Mouse (Mus musculus) liver, embryonic 15.5 days (tissue): ENCODE results near the gene Rabl6. TPM values are rescaled to one million over a fixed set of nuclear protein-coding genes. Genes with fewer than 3 reads are reported as not detected.

ENCODE experiments used
- ATAC-seq: fragments of 200-750 bp; cut with Nextera tagmentation; 2 replicates; pipeline ENCODE4 v1.8.0; 2017; ENCODE audit warnings: moderate number of reproducible peaks, mild to moderate bottlenecking, moderate library complexity; ENCODE audit not compliant: insufficient read depth
- H3K27ac ChIP-seq: fragments of 300-500 bp; sonication (generic); replicated peaks from 2 replicates; pipeline ENCODE4 v1.5.1; 2015; ENCODE audit warnings: mild to moderate bottlenecking, inconsistent platforms
- H3K27me3 ChIP-seq: fragments of 300-500 bp; sonication (generic); 2 replicates; pipeline ENCODE4 v1.6.1; 2015; ENCODE audit warnings: mild to moderate bottlenecking, inconsistent platforms
- H3K36me3 ChIP-seq: fragments of 300-500 bp; sonication (generic); replicated peaks from 2 replicates; pipeline ENCODE4 v1.6.1; 2015; ENCODE audit warnings: moderate library complexity, mild to moderate bottlenecking, inconsistent platforms
- H3K4me1 ChIP-seq: fragments of 300-500 bp; sonication (generic); replicated peaks from 2 replicates; pipeline ENCODE4 v1.6.1; 2015; ENCODE audit warnings: inconsistent platforms
- H3K4me2 ChIP-seq: fragments of 300-500 bp; sonication (generic); 2 replicates; pipeline ENCODE4 v1.6.1; 2015; ENCODE audit warnings: moderate library complexity, mild to moderate bottlenecking, inconsistent platforms
- H3K4me3 ChIP-seq: fragments of 300-500 bp; sonication (generic); replicated peaks from 2 replicates; pipeline ENCODE4 v1.5.1; 2015; ENCODE audit warnings: mild to moderate bottlenecking, inconsistent platforms
- H3K9ac ChIP-seq: fragments of 300-500 bp; sonication (generic); 2 replicates; pipeline ENCODE4 v1.6.1; 2015; ENCODE audit warnings: moderate library complexity, mild to moderate bottlenecking, inconsistent platforms
- H3K9me3 ChIP-seq: fragments of 300-500 bp; sonication (generic); replicated peaks from 2 replicates; pipeline ENCODE4 v1.6.1; 2016; ENCODE audit warnings: inconsistent platforms
- WGBS: fragments of 180-500 bp; shearing (Covaris S2); methylation state at CpG from one replicate; pipeline ENCODE4 v1.1.7; 2015; ENCODE audit warnings: mixed read lengths; ENCODE audit not compliant: insufficient replicate concordance; 5-methylcytosine and 5-hydroxymethylcytosine counted together
- polyA plus RNA-seq: library from polyadenylated mRNA; unstranded; fragments of >200 nt; fragmentation: Nextera tagmentation; extraction: Ambion mirVana; gene quantifications from 2 replicates; pipeline ENCODE4 v1.2.1, GENCODE M21; 2015

Gene Rabl6
- polyA plus RNA-seq, 1 experiment from 2014 or later = 21.7 TPM

GRCm38 (mm10) chr2:25574136-25574535 lies 34.2 kb downstream of the Rabl6 start:
- Histone ChIP-seq H3K4me1 (peaks cover 66% of the 10 kb centered on the region), H3K4me2 (peak overlapping the region; percentile 73), H3K9ac (peak overlapping the region; percentile 45), H3K9me3 (no peaks in the 10 kb centered on the region), H3K27ac (peak overlapping the region; percentile 46), H3K27me3 (peaks cover 39% of the 10 kb centered on the region), H3K36me3 (0 out of 2 replicates have a peak, but pooled peaks cover 5% of the 10 kb centered on the region), H3K4me3 (peak overlapping the region; percentile 62)
- 17% methylated on average over 11 of the region's 11 CpGs for WGBS
- ATAC-seq = no peak

- 0 out of 2 replicates have a peak, but pooled peaks cover 5% of the 10 kb centered on the region for H3K36me3 ChIP-seq
- H3K4me2 ChIP-seq = peak overlapping the region; percentile 73
- peaks cover 58% of the 10 kb centered on the region for H3K4me1 ChIP-seq
- H3K9ac ChIP-seq = no peak overlapping the region
- no peaks in the 10 kb centered on the region for H3K9me3 ChIP-seq
- 51% methylated on average over 2 of the region's 2 CpGs for WGBS
- H3K27me3 ChIP-seq = peaks cover 28% of the 10 kb centered on the region
- ATAC-seq = no peak
- H3K4me3 ChIP-seq = no peak overlapping the region
- no peak overlapping the region for H3K27ac ChIP-seq
Observed at GRCm38 (mm10) chr2:25573068-25573467, 35.3 kb downstream of the Rabl6 start.

- 0 out of 2 replicates have a peak, but pooled peaks cover 5% of the 10 kb centered on the region for H3K36me3 ChIP-seq
- no peak overlapping the region for H3K27ac ChIP-seq
- peaks cover 46% of the 10 kb centered on the region for H3K4me1 ChIP-seq
- H3K4me3 ChIP-seq = no peak overlapping the region
- 57% methylated on average over 4 of the region's 4 CpGs for WGBS
- no peaks in the 10 kb centered on the region for H3K9me3 ChIP-seq
- no peak for ATAC-seq
- peaks cover 10% of the 10 kb centered on the region for H3K27me3 ChIP-seq
- H3K9ac ChIP-seq = no peak overlapping the region
- H3K4me2 ChIP-seq = no peak overlapping the region
Observed at GRCm38 (mm10) chr2:25571221-25571620, 37.1 kb downstream of the Rabl6 start.

- Histone ChIP-seq H3K9me3 (no peaks in the 10 kb centered on the region), H3K27ac (no peak overlapping the region), H3K9ac (no peak overlapping the region), H3K4me1 (peaks cover 30% of the 10 kb centered on the region), H3K27me3 (no peaks in the 10 kb centered on the region), H3K4me2 (no peak overlapping the region), H3K36me3 (peaks cover 16% of the 10 kb centered on the region; the same call in 1 of the 2 replicates), H3K4me3 (no peak overlapping the region)
- WGBS = 74% methylated on average over 3 of the region's 3 CpGs
- no peak for ATAC-seq
Observed at GRCm38 (mm10) chr2:25569323-25569722, 39.0 kb downstream of the Rabl6 start.

GRCm38 (mm10) chr2:25568473-25569019 lies 39.8 kb downstream of the Rabl6 start:
- Histone ChIP-seq H3K9me3 (no peaks in the 10 kb centered on the region), H3K4me2 (no peak overlapping the region), H3K4me1 (peaks cover 22% of the 10 kb centered on the region), H3K27me3 (no peaks in the 10 kb centered on the region), H3K9ac (no peak overlapping the region), H3K36me3 (peaks cover 23% of the 10 kb centered on the region), H3K27ac (no peak overlapping the region), H3K4me3 (no peak overlapping the region)
- 72% methylated on average over 6 of the region's 6 CpGs for WGBS
- ATAC-seq = no peak

- Histone ChIP-seq H3K9me3 (no peaks in the 10 kb centered on the region), H3K4me3 (no peak overlapping the region), H3K9ac (no peak overlapping the region), H3K36me3 (peaks cover 43% of the 10 kb centered on the region), H3K27me3 (no peaks in the 10 kb centered on the region), H3K4me1 (peaks cover 19% of the 10 kb centered on the region; the same call in 1 of the 2 replicates), H3K27ac (no peak overlapping the region), H3K4me2 (no peak overlapping the region)
- no peak for ATAC-seq
- WGBS = 87% methylated on average over 6 of the region's 6 CpGs
Observed at GRCm38 (mm10) chr2:25566558-25566957, 41.8 kb downstream of the Rabl6 start.

GRCm38 (mm10) chr2:25565741-25566140 lies 42.6 kb downstream of the Rabl6 start:
- no peaks in the 10 kb centered on the region for H3K27me3 ChIP-seq
- H3K36me3 ChIP-seq = peaks cover 51% of the 10 kb centered on the region
- ATAC-seq = no peak
- no peak overlapping the region for H3K4me2 ChIP-seq
- H3K4me1 ChIP-seq = peaks cover 11% of the 10 kb centered on the region; the same call in 1 of the 2 replicates
- H3K9me3 ChIP-seq = no peaks in the 10 kb centered on the region
- H3K9ac ChIP-seq = no peak overlapping the region
- WGBS = 79% methylated on average over 8 of the region's 8 CpGs
- H3K4me3 ChIP-seq = no peak overlapping the region
- no peak overlapping the region for H3K27ac ChIP-seq

- Histone ChIP-seq H3K9ac (no peak overlapping the region), H3K4me1 (peaks cover 26% of the 10 kb centered on the region), H3K27ac (no peak overlapping the region), H3K9me3 (no peaks in the 10 kb centered on the region), H3K4me3 (no peak overlapping the region), H3K4me2 (no peak overlapping the region), H3K36me3 (peaks cover 58% of the 10 kb centered on the region), H3K27me3 (no peaks in the 10 kb centered on the region)
- WGBS = 82% methylated on average over 9 of the region's 9 CpGs
- ATAC-seq = no peak
Observed at GRCm38 (mm10) chr2:25561946-25562345, 46.4 kb downstream of the Rabl6 start.

GRCm38 (mm10) chr2:25560551-25560950 lies 47.8 kb downstream of the Rabl6 start:
- Histone ChIP-seq H3K27me3 (no peaks in the 10 kb centered on the region), H3K9ac (no peak overlapping the region), H3K4me3 (no peak overlapping the region), H3K27ac (no peak overlapping the region), H3K4me1 (peaks cover 35% of the 10 kb centered on the region), H3K4me2 (no peak overlapping the region), H3K9me3 (no peaks in the 10 kb centered on the region), H3K36me3 (peaks cover 56% of the 10 kb centered on the region)
- 82% methylated on average over 8 of the region's 8 CpGs for WGBS
- ATAC-seq = no peak

GRCm38 (mm10) chr2:25558774-25559173 lies 49.5 kb downstream of the Rabl6 start:
- ATAC-seq = no peak
- H3K36me3 ChIP-seq = peaks cover 42% of the 10 kb centered on the region
- H3K4me2 ChIP-seq = peak overlapping the region; percentile 94
- WGBS = 67% methylated on average over 6 of the region's 6 CpGs
- peak overlapping the region; percentile 91 for H3K9ac ChIP-seq
- H3K4me1 ChIP-seq = peaks cover 35% of the 10 kb centered on the region
- no peaks in the 10 kb centered on the region for H3K9me3 ChIP-seq
- peak overlapping the region; percentile 14; the same call in 1 of the 2 replicates for H3K27ac ChIP-seq
- H3K27me3 ChIP-seq = no peaks in the 10 kb centered on the region
- peak overlapping the region; percentile 85 for H3K4me3 ChIP-seq

GRCm38 (mm10) chr2:25557964-25558360 lies 50.4 kb downstream of the Rabl6 start:
- peaks cover 34% of the 10 kb centered on the region for H3K36me3 ChIP-seq
- peak; percentile 60 for ATAC-seq
- peak overlapping the region; percentile 94 for H3K4me2 ChIP-seq

More at GRCm38 (mm10) chr2:25557964-25558360, 50.4 kb downstream of the Rabl6 start:
- peak overlapping the region; percentile 82 for H3K27ac ChIP-seq
- WGBS = under 1% methylated on average over 24 of the region's 24 CpGs
- no peaks in the 10 kb centered on the region for H3K9me3 ChIP-seq
- H3K4me1 ChIP-seq = peaks cover 35% of the 10 kb centered on the region
- peak overlapping the region; percentile 85 for H3K4me3 ChIP-seq
- peak overlapping the region; percentile 91 for H3K9ac ChIP-seq
- H3K27me3 ChIP-seq = no peaks in the 10 kb centered on the region
